Mouse (Mus musculus) urinary bladder, adult 2 months (tissue): ENCODE measurements around the gene Ift22. TPM values are rescaled to one million over a fixed set of nuclear protein-coding genes. Genes with fewer than 3 reads are reported as not detected.
A peak's percentile ranks its signal among the peaks of the same experiment; 100 is the strongest.
"Not testable (repeated sequence)": the region's sequence is repeated elsewhere in the genome, so short reads cannot be mapped to it uniquely, and the experiment has no call there.

ENCODE experiments used
- DNase-seq: peaks from one replicate; pipeline ENCODE4 v3.0.0; 2022; ENCODE audit warnings: low spot score
- polyA plus RNA-seq: library from polyadenylated mRNA; depleted of rRNA; stranded (reverse); fragments of >200 nt; gene quantifications from 2 replicates; pipeline ENCODE4 v1.2.3, GENCODE M21; 2012

The Ift22 gene
- polyA plus RNA-seq, 1 experiment: 22.6 TPM

DNA sequence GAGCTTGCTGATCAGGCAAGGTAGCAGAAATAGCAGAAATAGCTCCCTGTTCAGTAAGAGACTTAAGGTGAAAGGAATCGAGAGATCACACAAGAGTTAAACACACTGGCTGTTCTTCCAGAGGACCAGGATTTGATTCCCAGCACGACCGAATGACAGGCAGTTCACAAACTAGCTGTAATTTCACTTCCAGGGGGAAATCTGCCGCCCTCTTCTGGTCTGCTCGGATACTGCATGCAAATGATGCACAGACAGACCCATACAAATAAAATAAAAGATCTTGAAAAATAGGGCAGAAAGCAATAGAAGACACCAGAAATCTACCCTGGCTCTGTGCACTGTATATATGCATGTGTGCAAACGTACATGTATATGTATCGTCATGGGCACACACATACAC lies 2.3 kb upstream of the Ift22 start:
- DNase-seq: no peak

DNA sequence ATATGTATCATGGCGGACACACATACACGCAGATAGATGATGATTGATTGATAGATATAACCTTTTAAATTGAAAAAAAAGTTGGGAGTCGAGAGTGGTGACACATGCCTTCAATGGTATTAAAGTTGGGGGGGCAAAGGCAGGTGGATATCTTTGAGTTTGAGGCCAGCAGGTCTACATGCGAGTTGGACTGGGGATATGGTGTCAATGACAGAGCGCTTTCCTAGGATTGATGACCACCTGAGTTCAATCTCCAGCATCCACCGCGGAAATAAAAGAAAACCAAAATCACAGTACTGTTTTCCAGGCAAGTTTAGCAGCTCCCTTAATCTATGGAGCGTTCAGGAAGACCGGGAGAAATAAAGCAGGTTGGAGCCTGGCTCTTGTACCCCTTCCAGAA lies 363 bp upstream of the Ift22 start:
- DNase-seq: no peak

- no peak for DNase-seq
These were observed 6.2 kb downstream of the Ift22 start for GRCm38 (mm10) chr5:136914183-136914582.

DNA sequence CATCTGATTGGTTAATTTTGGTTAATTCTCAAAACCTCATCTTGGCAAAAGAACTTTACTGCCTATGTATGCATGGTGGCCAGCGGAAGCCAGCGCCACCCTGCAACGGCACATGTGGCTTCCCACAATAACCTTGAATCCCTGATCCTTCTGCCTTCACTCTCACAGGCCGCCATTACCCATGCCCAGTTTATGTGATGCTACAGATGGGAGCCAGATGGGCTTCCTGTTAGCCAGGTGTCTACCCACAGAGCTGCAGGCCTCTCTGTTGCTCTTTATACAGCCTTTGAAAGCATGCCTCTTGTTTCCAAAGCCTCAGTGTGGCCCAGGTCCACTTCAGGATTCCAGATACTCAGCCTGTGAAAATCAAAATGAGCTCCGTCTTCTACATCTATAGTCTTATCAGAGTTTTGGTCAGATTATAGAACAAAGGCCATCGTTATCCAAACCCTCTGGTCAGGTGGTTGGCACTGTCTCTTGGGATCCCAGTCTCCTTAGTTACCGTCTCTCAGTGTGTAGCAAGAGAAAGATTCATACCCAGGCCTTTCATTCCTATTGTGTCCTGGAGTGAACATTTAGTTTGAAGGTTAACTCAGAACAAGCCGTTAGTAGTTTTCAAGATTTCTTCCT lies 9.8 kb downstream of the Ift22 start:
- no peak for DNase-seq

- DNase-seq: peak; percentile 49
These were observed 10.9 kb downstream of the Ift22 start for GRCm38 (mm10) chr5:136918655-136919472.

DNA sequence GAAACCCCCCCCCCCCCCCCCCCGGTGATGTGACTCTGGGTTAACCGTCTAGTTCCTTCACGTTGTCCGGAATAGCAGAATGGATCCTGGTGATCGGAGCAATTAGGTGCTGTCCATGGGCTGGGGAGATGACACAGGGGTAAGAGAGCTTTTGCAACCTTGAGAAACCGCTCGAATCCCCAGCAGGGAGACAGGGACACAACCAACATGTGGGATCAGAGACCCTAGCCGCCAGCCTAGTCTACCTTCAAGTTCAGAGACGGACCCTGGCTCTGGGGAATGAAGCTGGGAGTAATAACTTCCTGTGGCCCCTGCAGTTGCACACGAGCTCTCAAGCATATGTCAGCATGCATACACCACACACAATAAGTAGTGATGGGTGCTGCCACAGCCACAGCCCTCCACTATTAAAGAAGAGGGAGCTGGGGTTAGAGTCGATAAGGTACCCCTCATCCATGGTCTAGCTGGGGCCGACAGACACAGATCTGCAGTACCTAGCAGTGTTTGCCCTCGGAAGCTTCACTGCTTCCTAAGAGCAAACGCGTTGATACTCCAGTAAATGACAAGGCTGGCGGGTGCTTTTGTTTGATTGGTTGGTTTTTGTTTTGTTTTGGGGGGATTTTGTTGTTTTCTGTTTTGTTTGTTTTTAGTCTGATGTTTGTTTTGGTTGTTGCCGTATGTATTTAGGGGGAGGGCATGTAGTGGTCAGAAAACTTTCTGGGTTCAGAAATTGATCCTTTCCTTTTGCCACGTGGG lies 11.8 kb downstream of the Ift22 start:
- DNase-seq: no peak

DNA sequence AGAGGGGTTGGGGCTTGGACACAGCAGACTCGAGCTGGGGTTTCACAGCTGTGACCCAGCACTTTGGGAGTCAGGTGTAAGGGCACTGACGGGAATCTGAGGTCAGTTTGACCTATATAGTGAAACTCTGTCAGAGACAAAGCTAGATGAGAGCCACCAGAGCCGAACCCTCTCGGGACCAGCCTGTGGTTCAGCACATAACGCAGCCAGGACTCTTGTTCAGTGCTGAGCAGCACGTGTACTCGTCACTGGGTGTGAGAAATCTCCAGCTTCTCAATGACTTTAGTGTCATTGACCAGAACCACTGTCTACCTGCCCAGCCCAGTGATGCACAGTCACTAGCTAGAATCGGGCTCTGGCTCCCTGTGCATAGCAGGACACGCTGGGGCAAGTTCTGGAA lies 14.9 kb downstream of the Ift22 start:
- DNase-seq: no peak

DNA sequence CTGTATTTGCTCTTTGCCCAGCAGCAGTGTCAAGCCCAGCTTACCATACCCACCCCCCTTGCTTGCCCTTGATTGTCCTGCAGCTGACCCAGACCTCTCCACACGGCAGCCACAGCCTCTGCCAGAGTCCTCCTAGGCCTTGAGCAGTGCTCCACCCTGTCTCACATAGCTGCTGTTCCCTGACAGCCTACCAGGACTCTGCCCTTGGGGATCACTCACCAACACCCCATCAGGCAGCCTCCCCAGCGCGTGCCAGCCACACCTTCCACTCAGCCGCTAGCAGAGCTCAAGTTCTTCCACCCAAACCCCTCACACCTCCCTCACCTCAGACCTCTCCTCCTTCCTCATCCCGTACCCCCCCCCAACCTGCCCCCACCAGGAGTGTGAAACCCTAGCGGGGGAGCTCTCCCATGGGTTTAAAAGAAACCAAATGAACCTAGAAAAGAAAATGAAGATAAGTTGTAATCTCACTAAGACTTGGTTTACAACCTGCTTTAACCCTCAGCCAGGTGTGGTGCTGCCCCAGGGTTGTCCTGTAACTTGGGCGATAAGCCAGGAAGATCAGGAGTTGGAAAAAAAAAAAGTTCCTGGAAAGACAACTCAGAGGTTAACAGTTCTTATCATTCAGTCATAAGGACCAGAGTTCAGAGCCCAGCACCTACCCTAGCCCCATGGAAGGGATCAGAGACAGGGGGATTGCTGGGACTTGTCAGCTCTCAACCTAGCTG lies 16.0 kb downstream of the Ift22 start:
- no peak for DNase-seq

GRCm38 (mm10) chr5:136929073-136929472 lies 21.1 kb downstream of the Ift22 start:
- peak; percentile 48 for DNase-seq

DNA sequence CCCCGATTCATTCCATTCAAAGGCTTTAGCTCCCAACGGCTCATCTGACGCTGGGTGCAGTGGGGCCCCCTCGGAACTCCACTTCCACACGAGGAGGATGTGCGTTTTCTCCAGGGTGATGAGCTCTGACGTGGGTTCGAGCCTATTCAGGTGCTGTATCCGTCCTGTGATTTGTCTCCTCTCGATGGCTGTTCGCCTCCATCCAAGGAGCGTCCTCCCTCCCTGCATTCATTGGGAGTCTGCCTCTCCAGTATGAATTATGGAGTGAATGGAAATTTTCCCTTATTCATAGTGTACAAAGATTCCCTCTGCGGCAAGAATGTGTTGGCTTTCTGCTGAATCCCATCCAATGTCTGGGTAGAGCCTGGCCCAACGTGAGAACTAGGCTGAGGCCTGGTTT lies 23.9 kb downstream of the Ift22 start:
- no peak for DNase-seq

- DNase-seq: no peak
These were observed 25.0 kb downstream of the Ift22 start for GRCm38 (mm10) chr5:136932956-136933355.

- no peak for DNase-seq
These were observed 26.0 kb downstream of the Ift22 start for GRCm38 (mm10) chr5:136933930-136934329.

DNA sequence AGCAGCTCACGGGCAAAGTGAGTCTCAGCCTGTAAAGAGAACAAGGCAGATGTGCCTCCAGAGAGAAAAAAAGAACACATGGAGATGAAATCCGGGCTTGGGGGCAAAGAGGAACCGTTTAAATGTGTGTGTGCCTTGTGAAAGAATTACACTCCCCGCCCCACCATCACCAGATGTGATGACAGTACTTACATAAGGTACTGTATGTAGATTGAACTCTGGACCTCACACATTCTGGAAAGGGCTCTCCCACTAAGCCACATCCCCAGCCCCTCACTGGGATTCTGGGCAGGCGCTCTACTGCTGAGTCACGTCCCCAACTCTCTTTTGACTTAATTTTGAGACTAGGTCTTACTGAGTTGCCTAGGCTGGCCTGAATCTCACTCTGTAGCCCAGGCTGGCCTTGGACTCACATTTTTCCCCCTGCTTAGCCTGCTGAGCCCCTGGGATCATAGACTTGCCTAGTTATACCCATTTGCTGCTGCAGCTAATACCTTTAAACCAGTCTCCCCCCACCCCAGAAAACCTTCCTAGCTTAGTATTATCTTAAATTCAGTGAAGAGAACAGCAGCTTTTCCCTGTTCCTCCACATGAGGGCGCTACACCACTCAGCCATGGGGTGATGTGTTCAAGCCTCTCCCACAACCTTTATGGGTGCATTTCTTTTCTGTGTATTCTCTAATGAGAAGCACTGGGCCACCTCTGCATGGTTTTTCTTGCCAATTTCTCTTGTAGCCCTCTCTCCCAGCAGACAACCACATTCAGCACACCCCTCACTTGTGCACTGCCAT lies 28.1 kb downstream of the Ift22 start:
- DNase-seq: no peak

GRCm38 (mm10) chr5:136936750-136937149 lies 28.8 kb downstream of the Ift22 start:
- no peak for DNase-seq

DNA sequence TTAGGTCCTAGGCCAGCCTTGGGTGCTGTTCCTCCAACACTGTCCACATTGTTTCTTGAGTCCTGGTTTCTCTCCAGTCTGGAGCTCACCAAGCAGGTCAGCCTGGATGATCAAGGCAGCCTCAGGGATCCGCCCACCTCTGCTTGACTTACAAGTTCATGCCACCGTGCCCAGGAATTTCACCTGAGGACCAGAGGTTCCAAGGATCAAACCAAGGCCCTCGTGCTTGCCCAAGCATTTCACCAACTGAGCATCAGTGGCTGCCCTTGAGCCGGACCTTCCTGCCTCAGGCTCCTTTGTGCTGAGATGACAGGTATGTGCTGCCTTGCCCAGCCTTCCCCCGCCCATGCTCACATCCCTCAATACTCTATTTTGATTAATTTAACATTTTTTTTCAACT lies 29.7 kb downstream of the Ift22 start:
- no peak for DNase-seq

DNA sequence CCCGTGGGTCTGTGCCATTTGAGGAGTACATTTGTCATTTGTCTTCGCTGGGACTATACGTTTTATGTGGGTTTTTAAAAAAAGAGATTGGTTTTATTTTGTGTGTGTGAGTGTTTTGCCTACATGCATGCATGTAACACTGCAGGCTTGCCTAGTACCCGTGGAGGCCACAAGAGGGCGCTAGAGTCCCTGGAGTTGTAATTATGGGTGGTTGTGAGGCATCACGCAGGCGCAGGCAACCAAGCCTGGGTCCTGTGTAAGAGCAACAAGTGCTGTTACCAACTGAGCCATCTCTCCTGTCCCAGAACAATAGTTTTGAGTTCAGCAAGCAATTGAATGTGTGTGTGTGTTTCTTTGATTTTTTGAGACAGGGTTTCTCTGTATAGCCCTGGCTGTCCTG lies 31.3 kb downstream of the Ift22 start:
- DNase-seq: no peak

GRCm38 (mm10) chr5:136940029-136940428 lies 32.1 kb downstream of the Ift22 start:
- DNase-seq: not testable (repeated sequence)

GRCm38 (mm10) chr5:136940845-136941560 lies 33.1 kb downstream of the Ift22 start:
- no peak for DNase-seq

DNA sequence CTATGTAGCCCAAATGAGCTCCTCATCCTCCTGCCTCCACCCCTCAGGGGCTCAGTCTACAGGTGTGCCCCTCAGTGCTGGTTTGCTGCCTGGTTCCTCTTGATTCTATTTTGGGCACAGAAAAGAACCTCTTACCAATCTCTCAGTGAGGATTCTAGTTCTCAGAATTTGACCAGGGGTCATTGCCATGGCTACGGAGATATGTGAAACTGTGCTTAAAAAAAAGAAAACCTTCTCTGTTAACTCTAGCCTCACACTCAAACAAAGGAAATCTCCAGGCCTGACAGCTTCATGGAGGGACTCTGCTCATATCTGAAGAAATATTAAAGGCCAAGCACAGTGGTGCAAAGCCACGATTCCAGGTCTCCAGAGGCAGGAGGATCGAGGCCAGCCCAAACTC lies 34.8 kb downstream of the Ift22 start:
- DNase-seq: no peak

GRCm38 (mm10) chr5:136943382-136943781 lies 35.4 kb downstream of the Ift22 start:
- DNase-seq: no peak

GRCm38 (mm10) chr5:136945084-136945483 lies 37.1 kb downstream of the Ift22 start:
- DNase-seq: no peak
